Mouse (Mus musculus) embryonic facial prominence, embryonic 14.5 days (tissue): ENCODE measurements around the gene Fto. TPM values are rescaled to one million over a fixed set of nuclear protein-coding genes. Genes with fewer than 3 reads are reported as not detected.

Source experiments
- ATAC-seq: fragments of 200-750 bp; cut with Nextera tagmentation; 2 replicates; pipeline ENCODE4 v1.8.0; 2017; ENCODE audit warnings: low read depth, moderate number of reproducible peaks, moderate TSS enrichment
- DNase-seq: peaks from one replicate; pipeline ENCODE4 v3.0.0-alpha.2; 2015; ENCODE audit warnings: low spot score
- H3K27ac ChIP-seq: fragments of 300-500 bp; sonication (generic); replicated peaks from 2 replicates; pipeline ENCODE4 v1.5.1; 2014; ENCODE audit warnings: low read depth, mild to moderate bottlenecking, low read length, moderate library complexity
- H3K27me3 ChIP-seq: fragments of 300-500 bp; sonication (generic); replicated peaks from 2 replicates; pipeline ENCODE4 v1.6.1; 2014; ENCODE audit warnings: low read length; ENCODE audit not compliant: control insufficient read depth, insufficient read depth
- H3K36me3 ChIP-seq: fragments of 300-500 bp; sonication (generic); 2 replicates; pipeline ENCODE4 v1.6.1; 2014; ENCODE audit warnings: low read length, mixed read lengths; ENCODE audit not compliant: control insufficient read depth, insufficient read depth
- H3K4me1 ChIP-seq: fragments of 300-500 bp; sonication (generic); 2 replicates; pipeline ENCODE4 v1.6.1; 2014; ENCODE audit warnings: antibody characterized with exemption, low read length; ENCODE audit not compliant: control insufficient read depth, insufficient read depth
- H3K4me2 ChIP-seq: fragments of 300-500 bp; sonication (generic); 2 replicates; pipeline ENCODE4 v1.6.1; 2014; ENCODE audit warnings: low read depth, mild to moderate bottlenecking, low read length, moderate library complexity, mixed read lengths
- H3K4me3 ChIP-seq: fragments of 300-500 bp; sonication (generic); 2 replicates; pipeline ENCODE4 v1.5.1; 2014; ENCODE audit warnings: low read depth, mild to moderate bottlenecking, low read length
- H3K9ac ChIP-seq: fragments of 300-500 bp; sonication (generic); 2 replicates; pipeline ENCODE4 v1.6.1; 2014; ENCODE audit warnings: low read depth, mild to moderate bottlenecking, low read length, moderate library complexity, mixed read lengths
- H3K9me3 ChIP-seq: fragments of 300-500 bp; sonication (generic); 2 replicates; pipeline ENCODE4 v1.6.1; 2016; ENCODE audit warnings: low read length; ENCODE audit not compliant: control insufficient read depth
- WGBS: fragments of 180-500 bp; shearing (Covaris S2); extraction: QIAGEN DNeasy Blood & Tissue Kit; methylation state at CpG from one replicate; pipeline ENCODE4 v1.1.7; 2014; 5-methylcytosine and 5-hydroxymethylcytosine counted together
- polyA plus RNA-seq: library from polyadenylated mRNA; unstranded; fragments of >200 nt; fragmentation: Nextera tagmentation; extraction: Ambion mirVana; gene quantifications from 2 replicates; pipeline ENCODE4 v1.2.1, GENCODE M21; 2014

Gene Fto
- polyA plus RNA-seq, 1 experiment from 2014 or later, result 107 TPM

GRCm38 (mm10) chr8:91522201-91522600, 208.9 kb downstream of the Fto start:
- Histone ChIP-seq H3K4me1 (peaks cover 12% of the 10 kb centered on the region), H3K27ac (no peak overlapping the region), H3K4me2 (no peak overlapping the region), H3K27me3 (no peaks in the 10 kb centered on the region), H3K9ac (no peak overlapping the region), H3K4me3 (no peak overlapping the region), H3K36me3 (peaks cover 7% of the 10 kb centered on the region; the same call in 1 of the 2 replicates), H3K9me3 (no peaks in the 10 kb centered on the region)
- DNase-seq (no peak), ATAC-seq (no peak)
- WGBS, result 63% methylated on average over 12 of the region's 12 CpGs

GRCm38 (mm10) chr8:91524056-91524864, 210.9 kb downstream of the Fto start:
- H3K27ac ChIP-seq, result no peak overlapping the region
- no peak overlapping the region for H3K4me2 ChIP-seq
- H3K36me3 ChIP-seq, result peaks cover 7% of the 10 kb centered on the region; the same call in 1 of the 2 replicates
- no peaks in the 10 kb centered on the region for H3K9me3 ChIP-seq
- WGBS, result 41% methylated on average over 16 of the region's 16 CpGs
- H3K27me3 ChIP-seq, result no peaks in the 10 kb centered on the region
- no peak overlapping the region for H3K9ac ChIP-seq
- no peak for ATAC-seq
- no peak for DNase-seq
- no peak overlapping the region for H3K4me3 ChIP-seq
- H3K4me1 ChIP-seq, result peaks cover 12% of the 10 kb centered on the region; the same call in 1 of the 2 replicates

- DNase-seq (no peak), ATAC-seq (no peak)
- no peak overlapping the region for H3K4me2 ChIP-seq
- H3K27me3 ChIP-seq, result no peaks in the 10 kb centered on the region
- H3K4me1 ChIP-seq, result peaks cover 12% of the 10 kb centered on the region; the same call in 1 of the 2 replicates
- H3K9ac ChIP-seq, result no peak overlapping the region
- no peaks in the 10 kb centered on the region for H3K9me3 ChIP-seq
- peaks cover 7% of the 10 kb centered on the region; the same call in 1 of the 2 replicates for H3K36me3 ChIP-seq
- no peak overlapping the region for H3K4me3 ChIP-seq
- H3K27ac ChIP-seq, result no peak overlapping the region
- WGBS, result 14% methylated on average over 4 of the region's 4 CpGs
These were observed 211.5 kb downstream of the Fto start for GRCm38 (mm10) chr8:91524865-91525250.

GRCm38 (mm10) chr8:91525342-91525817, 212.1 kb downstream of the Fto start:
- DNase-seq (peak; percentile 33), ATAC-seq (peak; percentile 26; the same call in 1 of the 2 replicates)
- H3K4me2 ChIP-seq, result no peak overlapping the region
- H3K36me3 ChIP-seq, result peaks cover 7% of the 10 kb centered on the region; the same call in 1 of the 2 replicates
- H3K9me3 ChIP-seq, result no peaks in the 10 kb centered on the region
- no peaks in the 10 kb centered on the region for H3K27me3 ChIP-seq
- no peak overlapping the region for H3K4me3 ChIP-seq
- no peak overlapping the region for H3K27ac ChIP-seq
- no peak overlapping the region for H3K9ac ChIP-seq
- WGBS, result 18% methylated on average over 10 of the region's 10 CpGs
- peaks cover 12% of the 10 kb centered on the region; the same call in 1 of the 2 replicates for H3K4me1 ChIP-seq

- 58% methylated on average over 2 of the region's 2 CpGs for WGBS
- peaks cover 24% of the 10 kb centered on the region; the same call in 1 of the 2 replicates for H3K4me1 ChIP-seq
These were observed 215.6 kb downstream of the Fto start for GRCm38 (mm10) chr8:91528967-91529366.

GRCm38 (mm10) chr8:91529699-91530098, 216.4 kb downstream of the Fto start:
- Histone ChIP-seq H3K27me3 (no peaks in the 10 kb centered on the region), H3K4me2 (no peak overlapping the region), H3K36me3 (no peaks in the 10 kb centered on the region), H3K4me3 (no peak overlapping the region), H3K27ac (no peak overlapping the region), H3K9ac (no peak overlapping the region), H3K4me1 (peaks cover 21% of the 10 kb centered on the region; the same call in 1 of the 2 replicates), H3K9me3 (no peaks in the 10 kb centered on the region)
- ATAC-seq, result no peak
- no peak for DNase-seq
- 84% methylated on average over 5 of the region's 5 CpGs for WGBS

More at GRCm38 (mm10) chr8:91528967-91529366, 215.6 kb downstream of the Fto start:
- Histone ChIP-seq H3K36me3 (no peaks in the 10 kb centered on the region), H3K27me3 (no peaks in the 10 kb centered on the region), H3K4me3 (no peak overlapping the region), H3K4me2 (no peak overlapping the region), H3K9me3 (no peaks in the 10 kb centered on the region), H3K27ac (no peak overlapping the region), H3K9ac (no peak overlapping the region)
- DNase-seq, result no peak
- ATAC-seq, result no peak

GRCm38 (mm10) chr8:91530656-91531055, 217.3 kb downstream of the Fto start:
- DNase-seq (no peak), ATAC-seq (no peak)
- Histone ChIP-seq H3K4me1 (peaks cover 12% of the 10 kb centered on the region; the same call in 1 of the 2 replicates), H3K9ac (no peak overlapping the region), H3K4me2 (no peak overlapping the region), H3K36me3 (no peaks in the 10 kb centered on the region), H3K4me3 (no peak overlapping the region), H3K27me3 (no peaks in the 10 kb centered on the region), H3K9me3 (no peaks in the 10 kb centered on the region), H3K27ac (no peak overlapping the region)
- 89% methylated on average over 8 of the region's 8 CpGs for WGBS

GRCm38 (mm10) chr8:91531971-91532370, 218.6 kb downstream of the Fto start:
- Histone ChIP-seq H3K4me3 (no peak overlapping the region), H3K36me3 (no peaks in the 10 kb centered on the region), H3K9ac (no peak overlapping the region), H3K27me3 (0 out of 2 replicates have a peak, but pooled peaks cover 4% of the 10 kb centered on the region), H3K4me2 (no peak overlapping the region), H3K4me1 (peaks cover 12% of the 10 kb centered on the region; the same call in 1 of the 2 replicates), H3K27ac (no peak overlapping the region), H3K9me3 (no peaks in the 10 kb centered on the region)
- 26% methylated on average over 8 of the region's 8 CpGs for WGBS
- peak; percentile 66; the same call in 1 of the 2 replicates for ATAC-seq
- peak; percentile 67 for DNase-seq
